In genomic region chr12:55058865-55059615, GRCm38 (mm10) we compare ENCODE assay signal across 13 mouse cellular contexts. TPM values are rescaled to one million over a fixed set of nuclear protein-coding genes. Genes with fewer than 3 reads are reported as not detected.
A peak's percentile ranks its signal among the peaks of the same experiment; 100 is the strongest.
DNase-seq lines count a peak whose midpoint lies in the region; ATAC-seq and TF ChIP-seq lines count a peak whose summit lies in the region.
"Had no signal": no experiment of that assay in that cellular context is flagged by ENCODE, and none has a peak within 500 bp of the region (broad histone marks: within the 10 kb centered on the region; RNA-seq: fewer than 3 reads in every experiment).

No protein-coding gene starts in this region.

- no peak for TF ChIP-seq EP300 in heart, postnatal 0 days (IDR thresholded peaks at IDR 0.05; ENCODE audit: low read depth)

- peaks cover 3% of the 10 kb centered on the region; the same call in 1 of the 2 replicates for H3K36me3 ChIP-seq in heart, embryonic 11.5 days (ENCODE audit: control insufficient read depth, insufficient read depth, low read length)
- H3K36me3 ChIP-seq in heart, postnatal 0 days (replicated peaks; ENCODE audit: control insufficient read depth, insufficient read depth, low read length): peaks cover 4% of the 10 kb centered on the region

- 55% methylated on average over 6 of the region's 6 CpGs for WGBS in heart, embryonic 11.5 days (ENCODE audit: insufficient replicate concordance)
- 52% methylated on average over 6 of the region's 6 CpGs for WGBS in heart, postnatal 0 days

- H3K27ac ChIP-seq in heart, embryonic 11.5 days (ENCODE audit: low read depth, low read length): no peak overlapping the region
- H3K27ac ChIP-seq in heart, postnatal 0 days (ENCODE audit: low read depth): peak overlapping the region; percentile 51
- H3K27ac ChIP-seq: midbrain, embryonic 12.5 days; neural tube, embryonic 15.5 days had no signal

- no peak overlapping the region for H3K4me2 ChIP-seq in heart, embryonic 11.5 days
- H3K4me2 ChIP-seq in heart, postnatal 0 days (ENCODE audit: low read depth, low read length): no peak overlapping the region
- H3K4me2 ChIP-seq: midbrain, embryonic 12.5 days; neural tube, embryonic 15.5 days had no signal

- peak; percentile 44 to 73 for DNase-seq in heart, adult 18-20 months
- DNase-seq in heart, postnatal 0 days (ENCODE audit: low spot score): no peak
- peak; percentile 32 to 69 for DNase-seq in kidney, postnatal 25 days
- DNase-seq in lung, postnatal 25 days (ENCODE audit: low spot score): peak; percentile 50
- DNase-seq in cerebellum, adult 9-11 months: no peak
- DNase-seq in cerebellum, adult 9-10 months: no peak
- DNase-seq: forebrain, postnatal 0 days; right cerebral cortex, postnatal 4 days had no signal

- H3K4me1 ChIP-seq in heart, embryonic 11.5 days (ENCODE audit: control insufficient read depth, insufficient read depth, low read length): peaks cover 11% of the 10 kb centered on the region
- H3K4me1 ChIP-seq in heart, postnatal 0 days (ENCODE audit: control insufficient read depth, insufficient read depth): no peaks in the 10 kb centered on the region
- H3K4me1 ChIP-seq: midbrain, embryonic 12.5 days; neural tube, embryonic 15.5 days had no signal

- H3K9me3 ChIP-seq in heart, embryonic 11.5 days (replicated peaks; ENCODE audit: control insufficient read depth, low read length): no peaks in the 10 kb centered on the region
- no peaks in the 10 kb centered on the region for H3K9me3 ChIP-seq in heart, postnatal 0 days (replicated peaks; ENCODE audit: control insufficient read depth, low read length)
- H3K9me3 ChIP-seq: midbrain, embryonic 12.5 days; neural tube, embryonic 15.5 days had no signal

- H3K9ac ChIP-seq in heart, embryonic 11.5 days (ENCODE audit: low read depth, low read length): no peak overlapping the region
- H3K9ac ChIP-seq in heart, postnatal 0 days (replicated peaks; ENCODE audit: low read depth, low read length): no peak overlapping the region
- H3K9ac ChIP-seq: forebrain, postnatal 0 days; midbrain, embryonic 12.5 days; neural tube, embryonic 15.5 days had no signal

- H3K4me3 ChIP-seq in heart, embryonic 11.5 days (ENCODE audit: low read depth, low read length): no peak overlapping the region
- H3K4me3 ChIP-seq in heart, postnatal 0 days (ENCODE audit: low read depth, low read length): no peak overlapping the region
- H3K4me3 ChIP-seq: midbrain, embryonic 12.5 days; neural tube, embryonic 15.5 days had no signal

- ATAC-seq in heart, embryonic 11.5 days (replicated peaks; ENCODE audit: insufficient number of reproducible peaks, low FRiP score, low TSS enrichment): no peak
- ATAC-seq in heart, postnatal 0 days (ENCODE audit: insufficient read depth, low read depth): peak; percentile 63
- ATAC-seq in erythroblast, adult 5-6 weeks (replicated peaks; ENCODE audit: low FRiP score, poor library complexity, severe bottlenecking): no peak
- ATAC-seq: CD4-positive, CD25-positive, alpha-beta regulatory T cell, adult 4 months; forebrain, postnatal 0 days had no signal

- no peak for TF ChIP-seq CTCF in heart, postnatal 0 days (IDR thresholded peaks at IDR 0.05; ENCODE audit: low read depth)

- no peaks in the 10 kb centered on the region for H3K27me3 ChIP-seq in heart, embryonic 11.5 days (ENCODE audit: control insufficient read depth, insufficient read depth, low read length)
- H3K27me3 ChIP-seq in heart, postnatal 0 days (ENCODE audit: control insufficient read depth, insufficient read depth, low read length): no peaks in the 10 kb centered on the region
- H3K27me3 ChIP-seq: midbrain, embryonic 12.5 days; neural tube, embryonic 15.5 days had no signal

RNA-seq across cellular contexts. Expression of gene 2700097O09Rik, which starts 20.9 kb away (rescaled TPM):
- 10 to 100 TPM in 1 of 2 experiments, 1 to 10 TPM in 1; 7.8 to 10.4 TPM for total RNA-seq in heart, adult 18-20 months (2021)
- 25.6 and 31.5 TPM in 2 replicates for polyA plus RNA-seq in heart, embryonic 11.5 days (2014; fragmentation: Nextera tagmentation; extraction: Ambion mirVana)
- total RNA-seq in heart, postnatal 0 days (2014; rRNA removed; ENCODE audit: low replicate concordance): 5.6 and 19.1 TPM in 2 replicates
- polyA plus RNA-seq in heart, postnatal 0 days (2015; fragmentation: Nextera tagmentation; extraction: Ambion mirVana): 15.3 and 18.0 TPM in 2 replicates
- 30.0 and 31.1 TPM in 2 replicates for total RNA-seq in erythroblast, adult 5-6 weeks (2015; ENCODE audit: low replicate concordance)
- 9.1 and 9.9 TPM in 2 replicates for total RNA-seq in erythroblast, adult 5-6 weeks (2017; ENCODE audit: low replicate concordance)

RNA-seq across cellular contexts. Expression of gene Srp54a, which starts 21.0 kb away (rescaled TPM):
- 100 to 1,000 TPM in 1 of 2 experiments, 10 to 100 TPM in 1; 90.2 to 109 TPM for total RNA-seq in heart, adult 18-20 months (2021)
- 131 and 159 TPM in 2 replicates for polyA plus RNA-seq in heart, embryonic 11.5 days (2014; fragmentation: Nextera tagmentation; extraction: Ambion mirVana)
- total RNA-seq in heart, postnatal 0 days (2014; rRNA removed; ENCODE audit: low replicate concordance): 50.7 and 51.4 TPM in 2 replicates
- 134 and 142 TPM in 2 replicates for polyA plus RNA-seq in heart, postnatal 0 days (2015; fragmentation: Nextera tagmentation; extraction: Ambion mirVana)
- total RNA-seq in erythroblast, adult 5-6 weeks (2015; ENCODE audit: low replicate concordance): 31.1 and 33.2 TPM in 2 replicates
- 74.0 and 116 TPM in 2 replicates for total RNA-seq in erythroblast, adult 5-6 weeks (2017; ENCODE audit: low replicate concordance)

RNA-seq across cellular contexts. Expression of gene Baz1a, which starts 44.9 kb away (rescaled TPM):
- 10 to 100 TPM in 1 of 2 experiments, 1 to 10 TPM in 1; 5.8 to 10.2 TPM for total RNA-seq in heart, adult 18-20 months (2021)
- 11.4 and 18.6 TPM in 2 replicates for polyA plus RNA-seq in heart, embryonic 11.5 days (2014; fragmentation: Nextera tagmentation; extraction: Ambion mirVana)
- 3.5 and 5.8 TPM in 2 replicates for total RNA-seq in heart, postnatal 0 days (2014; rRNA removed; ENCODE audit: low replicate concordance)
- 6.9 and 8.3 TPM in 2 replicates for polyA plus RNA-seq in heart, postnatal 0 days (2015; fragmentation: Nextera tagmentation; extraction: Ambion mirVana)
- 80.5 and 122 TPM in 2 replicates for total RNA-seq in erythroblast, adult 5-6 weeks (2015; ENCODE audit: low replicate concordance)
- total RNA-seq in erythroblast, adult 5-6 weeks (2017; ENCODE audit: low replicate concordance): 52.7 and 55.5 TPM in 2 replicates

Comparison
In these comparisons a context has a peak if more than half of its experiments do, and no peak if none do; other contexts are left out.
1. DNase-seq: peak in heart, adult 18-20 months (2 of 2), kidney, postnatal 25 days (2 of 2) and lung, postnatal 25 days (single experiment); none in heart, postnatal 0 days (single experiment), cerebellum, adult 9-11 months (single experiment) and cerebellum, adult 9-10 months (single experiment).